In genomic region chr9:122424941-122425608, GRCm38 (mm10) we compare ENCODE assay signal across 8 mouse cellular contexts.
DNase-seq lines count a peak whose midpoint lies in the region; ATAC-seq lines count a peak whose summit lies in the region.

No protein-coding gene starts in this region.

- H3K36me3 ChIP-seq in midbrain, embryonic 14.5 days (ENCODE audit: control insufficient read depth, insufficient read depth, low read length) = no peaks in the 10 kb centered on the region
- H3K36me3 ChIP-seq in midbrain, embryonic 15.5 days (replicated peaks) = no peaks in the 10 kb centered on the region
- no peaks in the 10 kb centered on the region for H3K36me3 ChIP-seq in limb, embryonic 10.5 days
- H3K36me3 ChIP-seq in hindbrain, embryonic 13.5 days = no peaks in the 10 kb centered on the region

- no peak overlapping the region for H3K27ac ChIP-seq in midbrain, embryonic 14.5 days (replicated peaks; ENCODE audit: low read depth, low read length)
- H3K27ac ChIP-seq in midbrain, embryonic 15.5 days = no peak overlapping the region
- no peak overlapping the region for H3K27ac ChIP-seq in limb, embryonic 10.5 days
- no peak overlapping the region for H3K27ac ChIP-seq in hindbrain, embryonic 13.5 days

- H3K9me3 ChIP-seq in midbrain, embryonic 14.5 days (ENCODE audit: control insufficient read depth, low read length) = no peaks in the 10 kb centered on the region
- H3K9me3 ChIP-seq in midbrain, embryonic 15.5 days = no peaks in the 10 kb centered on the region
- H3K9me3 ChIP-seq in limb, embryonic 10.5 days (replicated peaks) = no peaks in the 10 kb centered on the region
- no peaks in the 10 kb centered on the region for H3K9me3 ChIP-seq in hindbrain, embryonic 13.5 days

- ATAC-seq in midbrain, embryonic 14.5 days (ENCODE audit: low FRiP score, low TSS enrichment) = no peak
- no peak for ATAC-seq in midbrain, embryonic 15.5 days (replicated peaks)
- no peak for ATAC-seq in hindbrain, embryonic 13.5 days (ENCODE audit: low FRiP score)

- H3K27me3 ChIP-seq in midbrain, embryonic 14.5 days (ENCODE audit: control insufficient read depth, insufficient read depth, low read length) = no peaks in the 10 kb centered on the region
- H3K27me3 ChIP-seq in midbrain, embryonic 15.5 days (replicated peaks) = no peaks in the 10 kb centered on the region
- H3K27me3 ChIP-seq in limb, embryonic 10.5 days (ENCODE audit: low read depth, poor library complexity, severe bottlenecking) = peaks cover 3% of the 10 kb centered on the region; the same call in 1 of the 2 replicates
- H3K27me3 ChIP-seq in hindbrain, embryonic 13.5 days = peaks cover 18% of the 10 kb centered on the region

- DNase-seq in midbrain, embryonic 14.5 days = peak; percentile 21
- DNase-seq in adrenal gland, adult 2 months = peak; percentile 76
- peak; percentile 55 for DNase-seq in gastrocnemius, postnatal 10 days
- peak; percentile 46 for DNase-seq in limb, embryonic 10.5 days (ENCODE audit: low spot score)
- DNase-seq in ovary, postnatal 10 days (ENCODE audit: low spot score) = peak; percentile 26
- no peak for DNase-seq in frontal cortex, postnatal 36 days (ENCODE audit: low spot score in 2 of 2)

- H3K4me1 ChIP-seq in midbrain, embryonic 14.5 days (ENCODE audit: control insufficient read depth, insufficient read depth, low read length) = no peaks in the 10 kb centered on the region
- H3K4me1 ChIP-seq in midbrain, embryonic 15.5 days = 0 out of 2 replicates have a peak, but pooled peaks cover 5% of the 10 kb centered on the region
- peaks cover 13% of the 10 kb centered on the region for H3K4me1 ChIP-seq in limb, embryonic 10.5 days
- no peaks in the 10 kb centered on the region for H3K4me1 ChIP-seq in hindbrain, embryonic 13.5 days (replicated peaks)

- WGBS in midbrain, embryonic 14.5 days = 37% methylated on average over 14 of the region's 14 CpGs
- WGBS in midbrain, embryonic 15.5 days = 41% methylated on average over 14 of the region's 14 CpGs
- 40% methylated on average over 14 of the region's 14 CpGs for WGBS in limb, embryonic 10.5 days
- 47% methylated on average over 14 of the region's 14 CpGs for WGBS in hindbrain, embryonic 13.5 days

- H3K4me3 ChIP-seq in midbrain, embryonic 14.5 days (replicated peaks; ENCODE audit: low read depth, low read length) = no peak overlapping the region
- H3K4me3 ChIP-seq in midbrain, embryonic 15.5 days = no peak overlapping the region
- no peak overlapping the region for H3K4me3 ChIP-seq in limb, embryonic 10.5 days
- H3K4me3 ChIP-seq in hindbrain, embryonic 13.5 days = no peak overlapping the region

- no peak overlapping the region for H3K4me2 ChIP-seq in midbrain, embryonic 14.5 days (ENCODE audit: low read length)
- no peak overlapping the region for H3K4me2 ChIP-seq in midbrain, embryonic 15.5 days
- no peak overlapping the region for H3K4me2 ChIP-seq in hindbrain, embryonic 13.5 days

- H3K9ac ChIP-seq in midbrain, embryonic 14.5 days (replicated peaks; ENCODE audit: low read length) = no peak overlapping the region
- no peak overlapping the region for H3K9ac ChIP-seq in midbrain, embryonic 15.5 days
- no peak overlapping the region for H3K9ac ChIP-seq in hindbrain, embryonic 13.5 days

Comparison
In these comparisons a context has a peak if more than half of its experiments do, and no peak if none do; other contexts are left out.
1. DNase-seq: peak in midbrain, embryonic 14.5 days (single experiment), adrenal gland, adult 2 months (single experiment), gastrocnemius, postnatal 10 days (single experiment), limb, embryonic 10.5 days (single experiment) and ovary, postnatal 10 days (single experiment); none in frontal cortex, postnatal 36 days (0 of 2).